Mouse (Mus musculus) stomach, postnatal 0 days (tissue): Measurements from ENCODE around the gene Afmid.

Experiments used
- CTCF ChIP-seq: IDR thresholded peaks from 2 replicates; pipeline ENCODE4 v1.5.1; 2016; ENCODE audit warnings: antibody characterized with exemption, low read depth, mild to moderate bottlenecking, moderate library complexity
- EP300 ChIP-seq: optimal IDR thresholded peaks from 2 replicates; pipeline ENCODE3; 2016; ENCODE audit warnings: antibody characterized with exemption

GRCm38 (mm10) chr11:117875681-117876080 lies 50.0 kb downstream of the Afmid start:
- no peak for TF ChIP-seq CTCF
- TF ChIP-seq EP300: no peak
